Comparison of ENCODE assay signal across 18 mouse cellular contexts in genomic region chr3:154861921-154862320, GRCm38 (mm10).
"Had no signal": no experiment of that assay in that cellular context is flagged by ENCODE, and none has a peak within 500 bp of the region (broad histone marks: within the 10 kb centered on the region; RNA-seq: fewer than 3 reads in every experiment).

No protein-coding gene starts in this region.

- H3K4me2 ChIP-seq: lung, embryonic 15.5 days; midbrain, embryonic 11.5 days; midbrain, embryonic 13.5 days; midbrain, embryonic 15.5 days; neural tube, embryonic 12.5 days; stomach, embryonic 15.5 days had no signal

- H3K27me3 ChIP-seq: lung, embryonic 15.5 days; megakaryocyte, embryonic 14.5 days; midbrain, embryonic 13.5 days; midbrain, embryonic 15.5 days; neural tube, embryonic 12.5 days; stomach, embryonic 15.5 days had no signal

- H3K27ac ChIP-seq: lung, embryonic 15.5 days; macrophage; midbrain, embryonic 13.5 days; midbrain, embryonic 15.5 days; neural tube, embryonic 12.5 days; stomach, embryonic 15.5 days; stomach, postnatal 0 days had no signal

- ATAC-seq: liver, postnatal 0 days; lung, postnatal 0 days; midbrain, embryonic 13.5 days; midbrain, embryonic 15.5 days had no signal

- H3K4me1 ChIP-seq: lung, embryonic 15.5 days; megakaryocyte, embryonic 14.5 days; midbrain, embryonic 13.5 days; midbrain, embryonic 15.5 days; neural tube, embryonic 12.5 days; stomach, embryonic 15.5 days had no signal

- DNase-seq: liver, postnatal 0 days; lung, adult 2 months; lung, postnatal 14 days; lung, postnatal 36 days; right cerebral cortex, postnatal 14 days; thymus, adult 2 months; thymus, postnatal 25 days; thymus, postnatal 4 days had no signal

- H3K36me3 ChIP-seq: lung, embryonic 15.5 days; midbrain, embryonic 13.5 days; midbrain, embryonic 15.5 days; neural tube, embryonic 12.5 days; stomach, embryonic 15.5 days had no signal

- H3K9me3 ChIP-seq: lung, embryonic 15.5 days; midbrain, embryonic 13.5 days; midbrain, embryonic 15.5 days; neural tube, embryonic 12.5 days; stomach, embryonic 15.5 days had no signal

- H3K9ac ChIP-seq: liver, postnatal 0 days; lung, embryonic 15.5 days; midbrain, embryonic 13.5 days; midbrain, embryonic 15.5 days; neural tube, embryonic 12.5 days; stomach, embryonic 15.5 days had no signal

- H3K4me3 ChIP-seq: lung, embryonic 15.5 days; megakaryocyte, embryonic 14.5 days; midbrain, embryonic 13.5 days; midbrain, embryonic 15.5 days; neural tube, embryonic 12.5 days; stomach, embryonic 15.5 days had no signal
